Mouse (Mus musculus) thymus, postnatal 36 days (tissue): ENCODE data around the gene AL731706.1.

Experiments
- DNase-seq, 2 experiments: peaks; one replicate each; pipeline ENCODE4 v3.0.0; 2022; ENCODE audit warnings: mixed read lengths in 2 of 2

The AL731706.1 gene

GRCm38 (mm10) chr2:136834715-136835075 is 56.5 kb downstream of the AL731706.1 start:
- no peak for DNase-seq

GRCm38 (mm10) chr2:136833976-136834714 is 57.0 kb downstream of the AL731706.1 start:
- no peak for DNase-seq

- no peak for DNase-seq
Measured at GRCm38 (mm10) chr2:136832936-136833335, 58.3 kb downstream of the AL731706.1 start.
